Mouse (Mus musculus) forebrain, embryonic 12.5 days (tissue): ENCODE results near the gene Polr2f. TPM values are rescaled to one million over a fixed set of nuclear protein-coding genes. Genes with fewer than 3 reads are reported as not detected.
A peak's percentile ranks its signal among the peaks of the same experiment; 100 is the strongest.

Source experiments
- ATAC-seq: fragments of 200-750 bp; cut with Nextera tagmentation; 2 replicates; pipeline ENCODE4 v1.8.0; 2017; ENCODE audit warnings: moderate TSS enrichment; ENCODE audit not compliant: low FRiP score
- H3K27ac ChIP-seq: fragments of 300-500 bp; sonication (generic); 2 replicates; pipeline ENCODE4 v1.5.1; 2016; ENCODE audit warnings: mild to moderate bottlenecking
- H3K27me3 ChIP-seq: fragments of 300-500 bp; sonication (generic); 2 replicates; pipeline ENCODE4 v1.6.1; 2016; ENCODE audit warnings: mild to moderate bottlenecking
- H3K36me3 ChIP-seq: fragments of 300-500 bp; sonication (generic); replicated peaks from 2 replicates; pipeline ENCODE4 v1.6.1; 2016; ENCODE audit warnings: mild to moderate bottlenecking
- H3K4me1 ChIP-seq: fragments of 300-500 bp; sonication (generic); 2 replicates; pipeline ENCODE4 v1.6.1; 2016
- H3K4me2 ChIP-seq: fragments of 300-500 bp; sonication (generic); 2 replicates; pipeline ENCODE4 v1.6.1; 2016; ENCODE audit warnings: mild to moderate bottlenecking, moderate library complexity
- H3K4me3 ChIP-seq: fragments of 300-500 bp; sonication (generic); replicated peaks from 2 replicates; pipeline ENCODE4 v1.5.1; 2016; ENCODE audit warnings: mild to moderate bottlenecking
- H3K9ac ChIP-seq: fragments of 300-500 bp; sonication (generic); 2 replicates; pipeline ENCODE4 v1.6.1; 2016; ENCODE audit warnings: mild to moderate bottlenecking
- H3K9me3 ChIP-seq: fragments of 300-500 bp; sonication (generic); 2 replicates; pipeline ENCODE4 v1.6.1; 2016
- WGBS: fragments of 180-500 bp; shearing (Covaris S2); methylation state at CpG from one replicate; pipeline ENCODE4 v1.1.7; 2016; 5-methylcytosine and 5-hydroxymethylcytosine counted together
- polyA plus RNA-seq: library from polyadenylated mRNA; unstranded; fragments of >200 nt; fragmentation: Nextera tagmentation; extraction: Ambion mirVana; gene quantifications from 2 replicates; pipeline ENCODE4 v1.2.1, GENCODE M21; 2016

Gene Polr2f
- polyA plus RNA-seq, result 368 and 375 TPM in 2 replicates

GRCm38 (mm10) chr15:79140866-79141565 lies at the start of gene Polr2f, which contains the start of gene 1700088E04Rik:
TSS of gene Polr2f (plus strand) at chr15:79141009.
TSS of gene 1700088E04Rik (minus strand) at chr15:79141253.
- Histone ChIP-seq H3K4me2 (peak within 1 kb of the TSS; percentile 97), H3K36me3 (peaks cover 21% of the 10 kb centered on the region), H3K9me3 (no peaks in the 10 kb centered on the region), H3K27me3 (0 out of 2 replicates have a peak, but pooled peaks cover 5% of the 10 kb centered on the region), H3K27ac (0 out of 2 replicates have a peak within 1 kb of the TSS, but pooled peaks have one; percentile 5), H3K4me3 (peak within 1 kb of the TSS; percentile 87), H3K4me1 (peaks cover 19% of the 10 kb centered on the region), H3K9ac (peak within 1 kb of the TSS; percentile 83)
- under 1% methylated on average over 57 of the region's 57 CpGs for WGBS
- ATAC-seq, result peak; percentile 90

GRCm38 (mm10) chr15:79092284-79092683 lies 48.5 kb upstream of the Polr2f start:
- Histone ChIP-seq H3K4me2 (no peak overlapping the region), H3K36me3 (peaks cover 83% of the 10 kb centered on the region), H3K27ac (no peak overlapping the region), H3K9me3 (no peaks in the 10 kb centered on the region), H3K27me3 (no peaks in the 10 kb centered on the region), H3K9ac (no peak overlapping the region), H3K4me3 (no peak overlapping the region), H3K4me1 (no peaks in the 10 kb centered on the region)
- ATAC-seq, result no peak
- WGBS, result 95% methylated on average over 6 of the region's 6 CpGs

GRCm38 (mm10) chr15:79093083-79093839 lies 47.5 kb upstream of the Polr2f start:
- Histone ChIP-seq H3K4me1 (no peaks in the 10 kb centered on the region), H3K27ac (no peak overlapping the region), H3K4me2 (no peak overlapping the region), H3K27me3 (no peaks in the 10 kb centered on the region), H3K9me3 (no peaks in the 10 kb centered on the region), H3K36me3 (peaks cover 76% of the 10 kb centered on the region), H3K9ac (no peak overlapping the region), H3K4me3 (no peak overlapping the region)
- ATAC-seq, result no peak
- WGBS, result 82% methylated on average over 7 of the region's 7 CpGs

- H3K27me3 ChIP-seq, result no peaks in the 10 kb centered on the region
- no peak overlapping the region for H3K9ac ChIP-seq
- WGBS, result 87% methylated on average over 5 of the region's 5 CpGs
- H3K4me2 ChIP-seq, result no peak overlapping the region
- peaks cover 55% of the 10 kb centered on the region for H3K36me3 ChIP-seq
- no peak overlapping the region for H3K27ac ChIP-seq
- H3K4me1 ChIP-seq, result no peaks in the 10 kb centered on the region
- H3K9me3 ChIP-seq, result no peaks in the 10 kb centered on the region
- no peak overlapping the region for H3K4me3 ChIP-seq
- ATAC-seq, result no peak
These were observed 45.3 kb upstream of the Polr2f start for GRCm38 (mm10) chr15:79095483-79095882.

- Histone ChIP-seq H3K36me3 (peaks cover 45% of the 10 kb centered on the region), H3K27ac (no peak overlapping the region), H3K9me3 (no peaks in the 10 kb centered on the region), H3K4me3 (no peak overlapping the region), H3K27me3 (no peaks in the 10 kb centered on the region; the same call in 1 of the 2 replicates), H3K9ac (no peak overlapping the region), H3K4me2 (no peak overlapping the region), H3K4me1 (no peaks in the 10 kb centered on the region)
- ATAC-seq, result no peak
- 77% methylated on average over 3 of the region's 3 CpGs for WGBS
These were observed 44.3 kb upstream of the Polr2f start for GRCm38 (mm10) chr15:79096556-79096955.

- H3K4me1 ChIP-seq, result no peaks in the 10 kb centered on the region
- no peak overlapping the region for H3K9ac ChIP-seq
- H3K27ac ChIP-seq, result no peak overlapping the region
- no peaks in the 10 kb centered on the region; the same call in 1 of the 2 replicates for H3K27me3 ChIP-seq
- no peak for ATAC-seq
- peaks cover 39% of the 10 kb centered on the region for H3K36me3 ChIP-seq
- H3K4me3 ChIP-seq, result no peak overlapping the region
- no peak overlapping the region for H3K4me2 ChIP-seq
- 44% methylated on average over 2 of the region's 2 CpGs for WGBS
- no peaks in the 10 kb centered on the region for H3K9me3 ChIP-seq
These were observed 43.7 kb upstream of the Polr2f start for GRCm38 (mm10) chr15:79097135-79097534.

GRCm38 (mm10) chr15:79097611-79098025 lies 43.2 kb upstream of the Polr2f start:
- H3K9me3 ChIP-seq, result no peaks in the 10 kb centered on the region
- no peaks in the 10 kb centered on the region; the same call in 1 of the 2 replicates for H3K27me3 ChIP-seq
- no peak overlapping the region for H3K4me2 ChIP-seq
- ATAC-seq, result no peak
- no peak overlapping the region for H3K9ac ChIP-seq
- H3K27ac ChIP-seq, result no peak overlapping the region
- H3K4me1 ChIP-seq, result no peaks in the 10 kb centered on the region
- no peak overlapping the region for H3K4me3 ChIP-seq
- H3K36me3 ChIP-seq, result peaks cover 34% of the 10 kb centered on the region
- WGBS, result 76% methylated on average over 6 of the region's 6 CpGs

- Histone ChIP-seq H3K4me1 (no peaks in the 10 kb centered on the region), H3K27ac (0 out of 2 replicates have a peak overlapping the region, but pooled peaks have one; percentile 9), H3K36me3 (peaks cover 29% of the 10 kb centered on the region), H3K4me3 (no peak overlapping the region), H3K9me3 (no peaks in the 10 kb centered on the region), H3K9ac (no peak overlapping the region), H3K4me2 (no peak overlapping the region), H3K27me3 (no peaks in the 10 kb centered on the region; the same call in 1 of the 2 replicates)
- no peak for ATAC-seq
- WGBS, result 67% methylated on average over 5 of the region's 5 CpGs
These were observed 42.6 kb upstream of the Polr2f start for GRCm38 (mm10) chr15:79098220-79098619.

- Histone ChIP-seq H3K4me1 (no peaks in the 10 kb centered on the region), H3K4me2 (no peak overlapping the region), H3K9ac (no peak overlapping the region), H3K36me3 (peaks cover 23% of the 10 kb centered on the region), H3K27me3 (no peaks in the 10 kb centered on the region; the same call in 1 of the 2 replicates), H3K27ac (no peak overlapping the region), H3K9me3 (no peaks in the 10 kb centered on the region), H3K4me3 (no peak overlapping the region)
- 55% methylated on average over 7 of the region's 7 CpGs for WGBS
- no peak for ATAC-seq
These were observed 41.9 kb upstream of the Polr2f start for GRCm38 (mm10) chr15:79098868-79099267.

- no peak overlapping the region for H3K9ac ChIP-seq
- H3K4me2 ChIP-seq, result no peak overlapping the region
- no peaks in the 10 kb centered on the region; the same call in 1 of the 2 replicates for H3K27me3 ChIP-seq
- no peak overlapping the region for H3K27ac ChIP-seq
- 64% methylated on average over 4 of the region's 4 CpGs for WGBS
- no peak overlapping the region for H3K4me3 ChIP-seq
- H3K4me1 ChIP-seq, result no peaks in the 10 kb centered on the region
- H3K9me3 ChIP-seq, result no peaks in the 10 kb centered on the region
- ATAC-seq, result no peak
- peaks cover 17% of the 10 kb centered on the region for H3K36me3 ChIP-seq
These were observed 41.4 kb upstream of the Polr2f start for GRCm38 (mm10) chr15:79099456-79099855.

GRCm38 (mm10) chr15:79100391-79100790 lies 40.4 kb upstream of the Polr2f start:
- Histone ChIP-seq H3K36me3 (peaks cover 9% of the 10 kb centered on the region), H3K9ac (no peak overlapping the region), H3K27ac (no peak overlapping the region), H3K27me3 (no peaks in the 10 kb centered on the region; the same call in 1 of the 2 replicates), H3K4me3 (no peak overlapping the region), H3K9me3 (no peaks in the 10 kb centered on the region), H3K4me2 (no peak overlapping the region), H3K4me1 (no peaks in the 10 kb centered on the region)
- 78% methylated on average over 4 of the region's 4 CpGs for WGBS
- no peak for ATAC-seq

GRCm38 (mm10) chr15:79101531-79101930 lies 39.3 kb upstream of the Polr2f start:
- Histone ChIP-seq H3K27me3 (no peaks in the 10 kb centered on the region; the same call in 1 of the 2 replicates), H3K9me3 (no peaks in the 10 kb centered on the region), H3K9ac (no peak overlapping the region), H3K4me1 (no peaks in the 10 kb centered on the region), H3K4me2 (no peak overlapping the region), H3K4me3 (no peak overlapping the region), H3K27ac (no peak overlapping the region), H3K36me3 (no peaks in the 10 kb centered on the region)
- ATAC-seq, result no peak
